Mouse (Mus musculus) stomach, postnatal 0 days (tissue): ENCODE data around the gene Tedc1. TPM values are rescaled to one million over a fixed set of nuclear protein-coding genes. Genes with fewer than 3 reads are reported as not detected.
A peak's percentile ranks its signal among the peaks of the same experiment; 100 is the strongest.

ENCODE experiments used
- ATAC-seq: fragments of 200-750 bp; cut with Nextera tagmentation; 2 replicates; pipeline ENCODE4 v1.8.0; 2017; ENCODE audit not compliant: low FRiP score, low TSS enrichment
- DNase-seq: peaks from one replicate; pipeline ENCODE4 v3.0.0-alpha.2; 2016; ENCODE audit warnings: low spot score
- H3K27ac ChIP-seq: fragments of 300-500 bp; sonication (generic); replicated peaks from 2 replicates; pipeline ENCODE4 v1.5.1; 2014; ENCODE audit warnings: mild to moderate bottlenecking, control low read depth
- H3K27me3 ChIP-seq: fragments of 300-500 bp; sonication (generic); 2 replicates; pipeline ENCODE4 v1.6.1; 2014; ENCODE audit warnings: low read length; ENCODE audit not compliant: control insufficient read depth, insufficient read depth
- H3K36me3 ChIP-seq: fragments of 300-500 bp; sonication (generic); 2 replicates; pipeline ENCODE4 v1.6.1; 2014; ENCODE audit warnings: low read length, mixed read lengths; ENCODE audit not compliant: control insufficient read depth, insufficient read depth
- H3K4me1 ChIP-seq: fragments of 300-500 bp; sonication (generic); replicated peaks from 2 replicates; pipeline ENCODE4 v1.6.1; 2014; ENCODE audit warnings: antibody characterized with exemption; ENCODE audit not compliant: control insufficient read depth, insufficient read depth
- H3K4me2 ChIP-seq: fragments of 300-500 bp; sonication (generic); replicated peaks from 2 replicates; pipeline ENCODE4 v1.6.1; 2014; ENCODE audit warnings: low read depth, mild to moderate bottlenecking, control low read depth, moderate library complexity
- H3K4me3 ChIP-seq: fragments of 300-500 bp; sonication (generic); 2 replicates; pipeline ENCODE4 v1.5.1; 2014; ENCODE audit warnings: low read depth, low read length, control low read depth
- H3K9ac ChIP-seq: fragments of 300-500 bp; sonication (generic); 2 replicates; pipeline ENCODE4 v1.6.1; 2014; ENCODE audit warnings: mild to moderate bottlenecking, low read length, control low read depth, mixed read lengths
- H3K9me3 ChIP-seq: fragments of 300-500 bp; sonication (generic); 2 replicates; pipeline ENCODE4 v1.6.1; 2016; ENCODE audit warnings: low read length; ENCODE audit not compliant: control insufficient read depth
- CTCF ChIP-seq: IDR thresholded peaks from 2 replicates; pipeline ENCODE4 v1.5.1; 2016; ENCODE audit warnings: antibody characterized with exemption, low read depth, mild to moderate bottlenecking, moderate library complexity
- EP300 ChIP-seq: optimal IDR thresholded peaks from 2 replicates; pipeline ENCODE3; 2016; ENCODE audit warnings: antibody characterized with exemption
- whole genome bisulfite sequencing: fragments of 180-500 bp; shearing (Covaris S2); extraction: QIAGEN DNeasy Blood & Tissue Kit; methylation state at CpG from one replicate; pipeline ENCODE4 v1.1.7; 2014; 5-methylcytosine and 5-hydroxymethylcytosine counted together
- polyA plus RNA-seq: library from polyadenylated mRNA; unstranded; fragments of >200 nt; fragmentation: Nextera tagmentation; extraction: Ambion mirVana; gene quantifications from 2 replicates; pipeline ENCODE4 v1.2.1, GENCODE M21; 2015

The Tedc1 gene
- polyA plus RNA-seq, 1 experiment from 2014 or later = 6.0 TPM

GRCm38 (mm10) chr12:113157521-113157920 is 1.3 kb downstream of the Tedc1 start:
- WGBS = 84% methylated on average over 8 of the region's 8 CpGs
- Histone ChIP-seq H3K27me3 (no peaks in the 10 kb centered on the region), H3K36me3 (no peaks in the 10 kb centered on the region), H3K4me3 (no peak overlapping the region), H3K4me2 (no peak overlapping the region), H3K9me3 (no peaks in the 10 kb centered on the region), H3K9ac (no peak overlapping the region), H3K4me1 (0 out of 2 replicates have a peak, but pooled peaks cover 4% of the 10 kb centered on the region), H3K27ac (no peak overlapping the region)
- DNase-seq (no peak), ATAC-seq (no peak)
- no peak for TF ChIP-seq EP300
- TF ChIP-seq CTCF = no peak

- H3K4me1 ChIP-seq = 0 out of 2 replicates have a peak, but pooled peaks cover 4% of the 10 kb centered on the region
- H3K27ac ChIP-seq = no peak overlapping the region
- 91% methylated on average over 8 of the region's 8 CpGs for WGBS
- H3K4me3 ChIP-seq = no peak overlapping the region
- TF ChIP-seq EP300 (no peak), CTCF (no peak)
- no peak for ATAC-seq
- DNase-seq = no peak
- H3K9me3 ChIP-seq = no peaks in the 10 kb centered on the region
- H3K4me2 ChIP-seq = no peak overlapping the region
- no peak overlapping the region for H3K9ac ChIP-seq
- H3K36me3 ChIP-seq = no peaks in the 10 kb centered on the region
- H3K27me3 ChIP-seq = no peaks in the 10 kb centered on the region
Measured at GRCm38 (mm10) chr12:113157971-113158370, 1.8 kb downstream of the Tedc1 start.

GRCm38 (mm10) chr12:113163561-113164006 is 7.4 kb downstream of the Tedc1 start:
- TF ChIP-seq CTCF (no peak), EP300 (no peak)
- DNase-seq = no peak
- Histone ChIP-seq H3K9ac (no peak overlapping the region), H3K4me3 (no peak overlapping the region), H3K27me3 (no peaks in the 10 kb centered on the region), H3K9me3 (no peaks in the 10 kb centered on the region), H3K4me1 (no peaks in the 10 kb centered on the region), H3K36me3 (no peaks in the 10 kb centered on the region), H3K27ac (no peak overlapping the region), H3K4me2 (no peak overlapping the region)
- no peak for ATAC-seq
- 90% methylated on average over 11 of the region's 11 CpGs for WGBS

GRCm38 (mm10) chr12:113168031-113168536 is 11.9 kb downstream of the Tedc1 start:
- Histone ChIP-seq H3K27ac (no peak overlapping the region), H3K27me3 (no peaks in the 10 kb centered on the region), H3K9me3 (no peaks in the 10 kb centered on the region), H3K4me1 (no peaks in the 10 kb centered on the region), H3K4me2 (no peak overlapping the region), H3K9ac (no peak overlapping the region), H3K36me3 (no peaks in the 10 kb centered on the region), H3K4me3 (no peak overlapping the region)
- no peak for TF ChIP-seq CTCF
- TF ChIP-seq EP300 = no peak
- ATAC-seq (no peak), DNase-seq (no peak)
- 81% methylated on average over 9 of the region's 9 CpGs for WGBS

GRCm38 (mm10) chr12:113176960-113177725 is 20.9 kb downstream of the Tedc1 start:
- Histone ChIP-seq H3K27ac (no peak overlapping the region), H3K36me3 (no peaks in the 10 kb centered on the region), H3K27me3 (no peaks in the 10 kb centered on the region), H3K4me3 (no peak overlapping the region), H3K9me3 (no peaks in the 10 kb centered on the region), H3K4me2 (no peak overlapping the region), H3K9ac (no peak overlapping the region), H3K4me1 (no peaks in the 10 kb centered on the region)
- peak; percentile 80 for ATAC-seq
- DNase-seq = peak; percentile 44
- 81% methylated on average over 18 of the region's 18 CpGs for WGBS
- no peak for TF ChIP-seq CTCF
- TF ChIP-seq EP300 = no peak

GRCm38 (mm10) chr12:113181020-113181419 is 24.8 kb downstream of the Tedc1 start:
- TF ChIP-seq EP300 (no peak), CTCF (no peak)
- WGBS = 37% methylated on average over 4 of the region's 4 CpGs
- H3K27ac ChIP-seq = no peak overlapping the region

More at GRCm38 (mm10) chr12:113181020-113181419, 24.8 kb downstream of the Tedc1 start:
- Histone ChIP-seq H3K9me3 (no peaks in the 10 kb centered on the region), H3K4me1 (no peaks in the 10 kb centered on the region), H3K4me2 (no peak overlapping the region), H3K4me3 (no peak overlapping the region), H3K27me3 (no peaks in the 10 kb centered on the region; the same call in 1 of the 2 replicates), H3K36me3 (no peaks in the 10 kb centered on the region), H3K9ac (no peak overlapping the region)
- ATAC-seq (no peak), DNase-seq (no peak)
